Mouse (Mus musculus): ENCODE data around the gene Kif13a. TPM values are rescaled to one million over a fixed set of nuclear protein-coding genes. Genes with fewer than 3 reads are reported as not detected.

The Kif13a gene
- 10 to 100 TPM in 1 of 2 experiments, 1 to 10 TPM in 1; 5.1 to 12.4 TPM for polyA plus RNA-seq (2017; shearing (Covaris generic))

GRCm38 (mm10) chr13:46929719-46930658 is at the start of gene Kif13a:
TSS of gene Kif13a (minus strand) at chr13:46929867.

DNA sequence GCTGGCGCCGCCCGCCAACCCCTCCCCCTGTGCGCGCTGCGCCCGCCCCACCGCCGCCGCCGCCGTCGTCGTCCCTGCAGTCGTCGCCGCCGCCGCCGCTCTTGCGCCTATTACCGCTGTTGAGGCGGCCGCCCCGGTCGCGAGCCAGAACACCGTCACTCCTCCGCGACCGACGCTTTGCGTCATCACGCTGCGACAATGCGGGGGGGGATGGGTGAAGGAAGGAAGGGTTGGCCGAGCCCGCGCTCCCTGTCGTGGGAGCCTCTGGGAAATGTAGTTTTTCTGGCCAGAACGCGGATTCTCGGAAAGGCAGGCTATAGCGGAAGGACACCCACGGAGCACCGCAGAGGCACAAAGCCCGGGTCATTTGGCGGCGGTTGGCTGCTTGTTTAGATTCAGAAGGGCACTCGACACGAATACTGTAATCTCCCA is 201.8 kb downstream of the Kif13a start, which contains the start of gene Nup153:
Gene Nup153 (minus strand): TSS at position 104 of the 432 bp plus-strand sequence.

Other genes starting within 250 kb of the Kif13a start
- gene Nup153, start 201.9 kb downstream of the Kif13a start, polyA plus RNA-seq (2017; shearing (Covaris generic)): 100 to 1,000 TPM in 1 of 2 experiments, 10 to 100 TPM in 1; 93.1 to 131 TPM
- 1 to 10 TPM in 1 of 2 experiments, under 1 TPM in 1; 0.62 to 2.4 TPM for gene Nhlrc1, start 85.0 kb upstream of the Kif13a start, polyA plus RNA-seq (2017; shearing (Covaris generic))
- gene Kdm1b, start 113.6 kb upstream of the Kif13a start, polyA plus RNA-seq (2017; shearing (Covaris generic)): 10 to 100 TPM; 18.1 to 21.3 TPM
- 1 to 10 TPM; 3.6 to 6.2 TPM for gene Tpmt, start 114.9 kb upstream of the Kif13a start, polyA plus RNA-seq (2017; shearing (Covaris generic))
- 100 to 1,000 TPM; 195 to 211 TPM for gene Dek, start 176.3 kb upstream of the Kif13a start, polyA plus RNA-seq (2017; shearing (Covaris generic))
- under 1 TPM; 0.21 to 0.39 TPM for gene Rnf144b, start 192.8 kb upstream of the Kif13a start, polyA plus RNA-seq (2017; shearing (Covaris generic))

All from activated CD4-positive, CD25-positive, alpha-beta regulatory T cell (primary cell).